Mouse (Mus musculus) neural tube, embryonic 11.5 days (tissue): ENCODE data around the gene Sipa1l1. TPM values are rescaled to one million over a fixed set of nuclear protein-coding genes. Genes with fewer than 3 reads are reported as not detected.

ENCODE experiments used
- ATAC-seq: fragments of 200-750 bp; cut with Nextera tagmentation; 2 replicates; pipeline ENCODE4 v1.8.0; 2017; ENCODE audit warnings: moderate number of reproducible peaks, mild to moderate bottlenecking, moderate TSS enrichment, moderate library complexity; ENCODE audit not compliant: insufficient read depth, low FRiP score, low TSS enrichment
- DNase-seq: peaks from one replicate; pipeline ENCODE4 v3.0.0-alpha.2; 2015; ENCODE audit warnings: low spot score
- H3K27ac ChIP-seq: fragments of 300-500 bp; sonication (generic); 2 replicates; pipeline ENCODE4 v1.5.1; 2014; ENCODE audit warnings: low read depth, mild to moderate bottlenecking, low read length
- H3K27me3 ChIP-seq: fragments of 300-500 bp; sonication (generic); 2 replicates; pipeline ENCODE4 v1.6.1; 2014; ENCODE audit warnings: mild to moderate bottlenecking, low read length, mixed read lengths; ENCODE audit not compliant: control insufficient read depth, insufficient read depth
- H3K36me3 ChIP-seq: fragments of 300-500 bp; sonication (generic); 2 replicates; pipeline ENCODE4 v1.6.1; 2014; ENCODE audit warnings: mild to moderate bottlenecking, low read length, moderate library complexity, mixed read lengths; ENCODE audit not compliant: control insufficient read depth, insufficient read depth
- H3K4me1 ChIP-seq: fragments of 300-500 bp; sonication (generic); 2 replicates; pipeline ENCODE4 v1.6.1; 2014; ENCODE audit warnings: low read length, mixed read lengths; ENCODE audit not compliant: control insufficient read depth, insufficient read depth
- H3K4me2 ChIP-seq: fragments of 300-500 bp; sonication (generic); 2 replicates; pipeline ENCODE4 v1.6.1; 2014; ENCODE audit warnings: low read depth, mild to moderate bottlenecking, moderate library complexity
- H3K4me3 ChIP-seq: fragments of 300-500 bp; sonication (generic); 2 replicates; pipeline ENCODE4 v1.5.1; 2014; ENCODE audit warnings: low read depth, low read length
- H3K9ac ChIP-seq: fragments of 300-500 bp; sonication (generic); 2 replicates; pipeline ENCODE4 v1.6.1; 2014; ENCODE audit warnings: mild to moderate bottlenecking, low read length
- H3K9me3 ChIP-seq: fragments of 300-500 bp; sonication (generic); 2 replicates; pipeline ENCODE4 v1.6.1; 2016; ENCODE audit warnings: low read length; ENCODE audit not compliant: control insufficient read depth
- WGBS: fragments of 180-500 bp; shearing (Covaris S2); extraction: QIAGEN DNeasy Blood & Tissue Kit; methylation state at CpG from one replicate; pipeline ENCODE4 v1.1.7; 2014; 5-methylcytosine and 5-hydroxymethylcytosine counted together
- polyA plus RNA-seq: library from polyadenylated mRNA; unstranded; fragments of >200 nt; fragmentation: Nextera tagmentation; extraction: Ambion mirVana; gene quantifications from 2 replicates; pipeline ENCODE4 v1.2.1, GENCODE M21; 2014

The Sipa1l1 gene
- polyA plus RNA-seq, 1 experiment from 2014 or later = 22.3 TPM

DNA sequence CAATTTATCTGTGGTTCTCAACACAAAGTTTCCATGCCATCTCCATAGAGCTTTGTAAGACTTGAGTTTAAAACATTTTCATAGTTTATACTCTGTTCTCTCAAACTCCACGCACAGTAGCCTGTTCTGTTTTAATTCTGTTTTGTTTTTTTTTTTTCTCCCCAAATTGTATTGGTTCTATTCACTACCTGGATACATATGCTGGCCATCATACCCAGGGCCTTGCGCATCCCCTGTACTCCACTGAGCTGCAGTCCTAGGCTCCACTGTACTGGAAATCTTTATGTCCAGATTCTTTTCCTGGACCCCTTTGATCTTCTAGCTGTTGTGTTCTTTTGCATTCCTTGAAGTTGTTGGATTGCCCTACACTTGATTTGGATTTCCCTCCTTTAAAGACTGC is 56.2 kb downstream of the Sipa1l1 start:
- DNase-seq (no peak), ATAC-seq (no peak)
- no peak overlapping the region for H3K9ac ChIP-seq
- H3K27ac ChIP-seq = no peak overlapping the region
- no peak overlapping the region for H3K4me3 ChIP-seq
- H3K27me3 ChIP-seq = no peaks in the 10 kb centered on the region
- no peak overlapping the region for H3K4me2 ChIP-seq
- 92% methylated on average over 2 of the region's 2 CpGs for WGBS
- peaks cover 7% of the 10 kb centered on the region; the same call in 1 of the 2 replicates for H3K4me1 ChIP-seq
- no peaks in the 10 kb centered on the region for H3K9me3 ChIP-seq
- no peaks in the 10 kb centered on the region for H3K36me3 ChIP-seq

- H3K27ac ChIP-seq = no peak overlapping the region
- no peak overlapping the region for H3K4me3 ChIP-seq
- no peak overlapping the region for H3K9ac ChIP-seq
- H3K4me1 ChIP-seq = peaks cover 7% of the 10 kb centered on the region; the same call in 1 of the 2 replicates
- DNase-seq (no peak), ATAC-seq (no peak)
- 47% methylated on average over 4 of the region's 4 CpGs for WGBS
- H3K36me3 ChIP-seq = no peaks in the 10 kb centered on the region
- H3K27me3 ChIP-seq = no peaks in the 10 kb centered on the region
- H3K4me2 ChIP-seq = no peak overlapping the region
- H3K9me3 ChIP-seq = no peaks in the 10 kb centered on the region
Measured at GRCm38 (mm10) chr12:82225751-82226228, 56.7 kb downstream of the Sipa1l1 start.

GRCm38 (mm10) chr12:82226311-82227066 is 57.4 kb downstream of the Sipa1l1 start:
- DNase-seq (no peak), ATAC-seq (no peak)
- no peak overlapping the region for H3K4me3 ChIP-seq
- H3K4me1 ChIP-seq = peaks cover 7% of the 10 kb centered on the region; the same call in 1 of the 2 replicates
- H3K9ac ChIP-seq = no peak overlapping the region
- no peaks in the 10 kb centered on the region for H3K27me3 ChIP-seq
- no peaks in the 10 kb centered on the region for H3K9me3 ChIP-seq
- 56% methylated on average over 6 of the region's 6 CpGs for WGBS
- H3K36me3 ChIP-seq = no peaks in the 10 kb centered on the region
- H3K4me2 ChIP-seq = no peak overlapping the region
- no peak overlapping the region for H3K27ac ChIP-seq

DNA sequence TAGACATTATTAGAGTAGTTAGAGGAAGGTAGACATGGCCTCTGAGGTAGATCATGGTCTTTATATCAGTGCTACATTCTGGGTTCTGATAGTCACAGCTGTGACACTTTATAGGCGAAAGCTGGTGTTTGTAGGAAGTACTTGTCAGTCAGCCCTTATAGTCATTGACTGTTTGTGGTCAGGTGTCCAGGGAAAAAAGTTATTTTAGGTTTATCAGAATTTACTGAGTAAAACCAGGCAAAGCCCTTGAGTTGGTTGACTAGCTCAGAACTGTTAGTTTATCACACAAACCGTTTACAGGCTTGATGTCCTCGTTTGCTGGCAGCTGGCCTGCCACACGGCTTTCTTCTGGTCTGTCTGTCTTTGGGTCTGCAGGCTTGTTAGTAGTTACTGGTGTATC is 61.0 kb downstream of the Sipa1l1 start:
- H3K36me3 ChIP-seq = no peaks in the 10 kb centered on the region
- ATAC-seq (no peak), DNase-seq (no peak)
- no peak overlapping the region for H3K4me2 ChIP-seq
- no peak overlapping the region for H3K9ac ChIP-seq
- no peak overlapping the region for H3K27ac ChIP-seq
- WGBS = 85% methylated on average over 4 of the region's 4 CpGs
- no peaks in the 10 kb centered on the region for H3K9me3 ChIP-seq
- H3K4me1 ChIP-seq = peaks cover 7% of the 10 kb centered on the region; the same call in 1 of the 2 replicates
- no peaks in the 10 kb centered on the region for H3K27me3 ChIP-seq
- H3K4me3 ChIP-seq = no peak overlapping the region

DNA sequence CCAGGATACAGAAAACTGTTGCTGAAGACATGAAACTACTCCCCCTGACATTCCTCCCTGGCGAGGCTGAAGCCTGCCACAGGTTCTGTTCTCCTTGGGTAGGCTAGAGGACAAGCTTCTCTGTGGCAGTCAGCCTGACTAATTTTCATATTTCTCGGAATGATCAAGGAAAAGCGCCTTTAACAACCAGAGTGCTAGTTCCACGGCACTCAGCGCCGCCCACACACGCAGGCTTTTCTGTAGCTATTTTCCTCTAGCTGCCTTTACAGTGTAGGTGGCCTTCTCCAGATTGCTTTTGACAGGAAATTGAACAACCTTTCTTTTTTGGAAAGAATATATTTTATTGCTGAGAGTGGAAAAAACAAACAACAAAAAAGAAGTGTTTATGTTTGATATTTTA is 62.1 kb downstream of the Sipa1l1 start:
- no peaks in the 10 kb centered on the region for H3K27me3 ChIP-seq
- DNase-seq = no peak
- 87% methylated on average over 7 of the region's 7 CpGs for WGBS
- H3K4me1 ChIP-seq = peaks cover 2% of the 10 kb centered on the region; the same call in 1 of the 2 replicates
- no peak overlapping the region for H3K9ac ChIP-seq
- no peaks in the 10 kb centered on the region for H3K9me3 ChIP-seq
- H3K4me3 ChIP-seq = no peak overlapping the region
- H3K36me3 ChIP-seq = no peaks in the 10 kb centered on the region
- H3K27ac ChIP-seq = no peak overlapping the region
- no peak overlapping the region for H3K4me2 ChIP-seq
- no peak for ATAC-seq

GRCm38 (mm10) chr12:82233177-82233576 is 64.1 kb downstream of the Sipa1l1 start:
- H3K4me1 ChIP-seq = no peaks in the 10 kb centered on the region
- no peaks in the 10 kb centered on the region for H3K36me3 ChIP-seq
- no peak overlapping the region for H3K4me2 ChIP-seq
- WGBS = 91% methylated on average over 3 of the region's 3 CpGs
- H3K4me3 ChIP-seq = no peak overlapping the region
- DNase-seq (no peak), ATAC-seq (no peak)
- no peaks in the 10 kb centered on the region for H3K27me3 ChIP-seq
- H3K9ac ChIP-seq = no peak overlapping the region
- H3K9me3 ChIP-seq = no peaks in the 10 kb centered on the region
- no peak overlapping the region for H3K27ac ChIP-seq

DNA sequence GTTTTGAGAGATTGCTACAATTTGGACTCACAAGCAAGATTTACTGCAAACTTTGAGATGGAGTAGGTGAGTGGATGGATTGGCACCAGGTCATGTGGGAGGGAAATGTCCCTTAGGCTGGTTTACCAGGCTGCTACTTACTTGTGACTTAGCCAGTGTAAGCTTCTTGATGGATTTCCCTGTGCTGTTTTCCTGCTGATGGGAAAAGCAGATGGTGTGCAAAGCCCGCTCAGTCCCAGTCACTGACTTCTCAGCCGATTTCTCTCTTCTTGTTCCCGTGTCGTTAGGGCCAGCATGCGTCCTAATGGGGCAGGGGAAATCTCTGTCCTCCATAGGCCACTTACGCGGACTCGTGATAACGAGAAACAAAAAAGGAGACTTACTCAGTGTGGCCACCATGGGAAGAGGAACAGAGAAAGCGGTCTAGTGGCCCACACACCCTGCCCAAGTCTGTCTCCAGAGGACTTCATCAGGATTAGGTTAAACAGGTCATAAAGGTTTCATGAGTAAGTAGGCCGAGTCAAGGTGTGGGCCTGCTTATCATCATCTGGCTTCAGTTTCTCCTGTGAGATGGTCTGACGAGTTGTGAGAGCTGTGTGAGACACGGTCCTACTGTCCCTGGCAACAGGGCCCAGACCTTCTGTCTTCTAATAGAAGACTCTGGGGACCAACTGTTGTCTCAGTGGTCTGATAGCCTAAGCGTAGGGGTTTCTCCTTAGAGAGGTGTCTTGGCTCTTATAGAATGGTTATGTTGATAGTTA is 65.5 kb downstream of the Sipa1l1 start:
- ATAC-seq = no peak
- Histone ChIP-seq H3K36me3 (no peaks in the 10 kb centered on the region), H3K9me3 (no peaks in the 10 kb centered on the region), H3K4me2 (no peak overlapping the region), H3K4me1 (no peaks in the 10 kb centered on the region), H3K27me3 (no peaks in the 10 kb centered on the region), H3K4me3 (no peak overlapping the region), H3K27ac (no peak overlapping the region), H3K9ac (no peak overlapping the region)
- 65% methylated on average over 14 of the region's 14 CpGs for WGBS
- no peak for DNase-seq

GRCm38 (mm10) chr12:82237095-82237494 is 68.0 kb downstream of the Sipa1l1 start:
- H3K4me1 ChIP-seq = no peaks in the 10 kb centered on the region
- no peaks in the 10 kb centered on the region for H3K27me3 ChIP-seq
- no peak for ATAC-seq
- H3K4me2 ChIP-seq = no peak overlapping the region
- no peak overlapping the region for H3K27ac ChIP-seq
- no peak overlapping the region for H3K9ac ChIP-seq
- H3K36me3 ChIP-seq = no peaks in the 10 kb centered on the region
- no peak overlapping the region for H3K4me3 ChIP-seq
- no peak for DNase-seq
- WGBS = 91% methylated on average over 4 of the region's 4 CpGs
- no peaks in the 10 kb centered on the region for H3K9me3 ChIP-seq
